Mouse (Mus musculus): ENCODE measurements around the gene Strn4. TPM values are rescaled to one million over a fixed set of nuclear protein-coding genes. Genes with fewer than 3 reads are reported as not detected.

Gene Strn4
- total and polyA plus RNA-seq, 3 experiments: 55.8 to 93.5 TPM; not detected in 1

GRCm38 (mm10) chr7:16841561-16842560, 26.2 kb downstream of the Strn4 start:
- Histone ChIP-seq H3K9ac (ENCODE audit: control insufficient read depth, low read depth, low read length, poor library complexity, severe bottlenecking) (peak overlapping the region; percentile 80), H3K4me1 (ENCODE audit: control insufficient read depth in 1 of 2, insufficient read depth in 2 of 2, low read length in 2 of 2) (peaks cover 0 to 5% of the 10 kb centered on the region in 2 experiments; a peak in 3 of 4 replicates), H3K79me2 (ENCODE audit: control insufficient read depth, insufficient read depth, low read length, poor library complexity) (peaks cover 5% of the 10 kb centered on the region; the same call in 1 of the 2 replicates), H3K9me3 (replicated peaks; ENCODE audit: insufficient read depth, low read length) (no peaks in the 10 kb centered on the region), H3K27ac (ENCODE audit: control insufficient read depth, low read depth, low read length) (peak overlapping the region; percentile 25; the same call in 1 of the 2 replicates), H3K36me3 (ENCODE audit: control insufficient read depth in 1 of 2, insufficient read depth in 2 of 2, low read length in 2 of 2) (0 out of 4 replicates have a peak, but pooled peaks cover 0 to 2% of the 10 kb centered on the region in 2 experiments), H3K27me3 (ENCODE audit: control insufficient read depth in 1 of 2, insufficient read depth in 2 of 2, low read length in 2 of 2) (no peaks in the 10 kb centered on the region), H3K4me3 (ENCODE audit: control insufficient read depth in 1 of 2, insufficient read depth in 1 of 2, low read depth in 2 of 2, low read length in 2 of 2) (peak overlapping the region; percentile 72 to 100; a peak in 3 of 4 replicates)
- DNase-seq (ENCODE audit: low read depth, low spot score): no peak
- no peak for TF ChIP-seq ELF1 (IDR thresholded peaks at IDR 0.05; ENCODE audit: low read depth, low read length)
- TF ChIP-seq CHD2 (IDR thresholded peaks at IDR 0.05; ENCODE audit: low read length): no peak
- TF ChIP-seq SMC3 (IDR thresholded peaks at IDR 0.05; ENCODE audit: low read depth, low read length): no peak
- TF ChIP-seq RAD21 (IDR thresholded peaks at IDR 0.05; ENCODE audit: low read depth, low read length): no peak
- TF ChIP-seq TAL1 (IDR thresholded peaks at IDR 0.05; ENCODE audit: low read length): no peak
- TF ChIP-seq ZMIZ1 (IDR thresholded peaks at IDR 0.05; ENCODE audit: low read depth, low read length): no peak
- TF ChIP-seq GABPA (IDR thresholded peaks at IDR 0.05; ENCODE audit: low read depth, low read length): no peak
- no peak for TF ChIP-seq ETS1 (IDR thresholded peaks at IDR 0.05; ENCODE audit: low read depth, low read length)
- no peak for TF ChIP-seq ZC3H11A (IDR thresholded peaks at IDR 0.05; ENCODE audit: low read depth, low read length)
- no peak for TF ChIP-seq USF1 (IDR thresholded peaks at IDR 0.05; ENCODE audit: low read depth, low read length)
- no peak for TF ChIP-seq NRF1 (IDR thresholded peaks at IDR 0.05; ENCODE audit: insufficient read depth, low read depth, low read length, poor library complexity, severe bottlenecking)
- no peak for TF ChIP-seq HCFC1 (IDR thresholded peaks at IDR 0.05; ENCODE audit: low read depth, low read length)
- no peak for TF ChIP-seq BHLHE40 (IDR thresholded peaks at IDR 0.05; ENCODE audit: borderline replicate concordance, low read depth, low read length)
- TF ChIP-seq GATA1 (IDR thresholded peaks at IDR 0.05; ENCODE audit: low read depth, low read length): no peak
- no peak for TF ChIP-seq JUND (IDR thresholded peaks at IDR 0.05; ENCODE audit: low read depth, low read length)
- no peak for TF ChIP-seq CHD1 (IDR thresholded peaks at IDR 0.05; ENCODE audit: low read depth, low read length)
- no peak for TF ChIP-seq MEF2A (IDR thresholded peaks at IDR 0.05; ENCODE audit: extremely low read depth, insufficient replicate concordance, low read depth, low read length, poor library complexity, severe bottlenecking)
- no peak for TF ChIP-seq UBTF (IDR thresholded peaks at IDR 0.05; ENCODE audit: borderline replicate concordance, insufficient read depth, low read depth, low read length)
- TF ChIP-seq EP300 (IDR thresholded peaks at IDR 0.05; ENCODE audit: low read depth in 1 of 2, low read length in 2 of 2): no peak
